Mouse (Mus musculus): ENCODE data around the gene Slit1.

The Slit1 gene

DNA sequence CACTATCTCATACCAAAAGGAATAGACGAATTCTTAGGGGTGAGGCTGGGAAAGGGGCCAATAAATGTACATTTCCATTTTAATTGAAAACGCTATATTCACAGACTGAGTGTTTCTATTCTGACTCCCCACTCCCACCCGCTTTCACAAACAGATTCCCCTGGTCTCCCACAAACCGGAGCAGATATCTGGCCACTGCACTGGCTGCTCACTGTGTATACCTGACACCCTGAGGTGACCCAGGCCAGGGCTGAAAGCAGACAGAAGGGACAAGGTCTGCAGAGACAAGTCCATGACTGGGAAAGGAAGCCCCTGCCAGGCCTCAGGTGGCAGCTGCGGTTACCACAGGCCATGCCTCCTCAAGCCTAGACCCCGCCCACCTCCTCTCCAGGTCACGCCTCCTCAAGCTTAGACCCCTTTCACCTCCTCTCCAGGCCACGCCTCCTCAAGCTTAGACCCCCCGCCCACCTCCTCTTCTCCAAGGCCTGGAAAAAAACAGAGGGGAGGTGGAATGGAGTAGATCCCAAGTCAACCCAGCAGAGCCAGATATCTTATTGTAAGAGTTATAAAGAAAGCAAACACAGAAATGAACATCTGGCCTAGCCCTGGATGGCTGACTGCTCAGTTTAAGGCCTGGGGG lies 18.5 kb downstream of the Slit1 start:
- no peak for DNase-seq (ENCODE audit: low spot score)

GRCm38 (mm10) chr19:41723337-41723736 lies 20.1 kb downstream of the Slit1 start:
- DNase-seq (ENCODE audit: low spot score), result no peak

DNA sequence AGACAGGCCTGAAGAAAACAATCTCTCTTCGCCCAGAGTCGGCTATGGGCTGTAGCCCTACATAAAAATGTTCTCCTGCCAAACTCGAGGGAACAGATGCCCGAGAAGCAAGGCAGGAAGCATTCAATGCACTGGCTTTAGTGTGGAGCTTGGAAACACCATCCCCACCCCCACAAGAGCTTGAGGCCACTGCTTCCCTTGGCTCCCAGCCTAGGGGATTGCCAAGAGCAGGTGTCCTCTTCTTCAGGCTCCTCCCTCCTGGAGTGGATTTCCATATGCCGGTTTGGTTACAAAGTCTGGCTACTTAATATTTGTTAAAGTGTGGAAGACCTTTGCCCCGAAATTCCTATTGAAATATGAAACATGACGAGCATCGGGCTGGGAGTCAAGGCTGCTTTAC lies 24.0 kb downstream of the Slit1 start:
- no peak for DNase-seq (ENCODE audit: low spot score)

DNA sequence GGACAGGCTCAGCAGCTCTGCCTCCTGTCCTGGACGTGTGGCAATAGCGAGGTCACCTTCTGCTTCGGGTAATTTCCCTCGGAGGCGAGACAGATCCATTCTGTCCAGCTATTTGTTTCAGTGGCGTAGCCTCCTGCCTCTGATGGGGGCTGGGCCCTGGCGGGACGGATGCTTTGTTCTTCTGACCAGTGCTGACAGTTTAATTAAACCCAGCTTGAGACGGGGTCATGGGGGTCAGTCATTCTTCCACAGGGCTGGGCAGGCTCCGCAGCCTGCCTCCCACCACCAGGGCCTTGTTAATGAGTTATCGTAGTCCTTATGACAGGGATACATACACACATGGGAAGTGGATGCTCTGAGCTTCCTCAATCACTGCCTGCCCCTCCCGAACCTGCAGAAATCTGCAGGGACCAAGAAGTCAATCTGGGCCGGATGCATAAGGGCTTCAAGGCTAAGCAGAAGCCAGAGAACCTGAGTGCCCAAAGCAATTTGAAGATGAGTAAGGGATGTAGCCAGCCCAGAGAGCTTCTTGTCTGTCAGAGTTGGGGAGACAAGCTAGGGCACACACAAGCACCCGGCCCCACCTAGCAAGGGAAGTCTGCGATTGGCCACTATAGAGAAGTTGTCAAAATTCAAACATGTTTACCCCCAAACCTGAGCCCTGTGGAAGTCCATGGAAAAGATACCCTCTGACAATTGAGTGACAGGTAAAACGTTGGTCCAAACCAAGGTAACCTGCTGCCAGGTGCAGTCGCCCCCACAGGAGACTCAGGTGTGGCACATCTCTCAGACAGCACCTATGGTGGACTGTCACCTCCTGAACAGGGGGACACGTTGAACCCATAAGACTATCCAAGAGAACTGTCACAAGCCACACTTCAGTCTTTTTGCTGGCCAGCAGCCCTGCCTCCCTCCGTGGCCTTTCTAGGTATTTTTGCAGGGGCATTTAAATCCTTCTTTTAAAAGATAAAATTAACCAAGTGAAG lies 26.9 kb downstream of the Slit1 start:
- DNase-seq (ENCODE audit: low spot score), result no peak

GRCm38 (mm10) chr19:41714431-41714917 lies 29.0 kb downstream of the Slit1 start:
- no peak for DNase-seq (ENCODE audit: low spot score)

GRCm38 (mm10) chr19:41712829-41713228 lies 30.6 kb downstream of the Slit1 start:
- DNase-seq (ENCODE audit: low spot score), result no peak

DNA sequence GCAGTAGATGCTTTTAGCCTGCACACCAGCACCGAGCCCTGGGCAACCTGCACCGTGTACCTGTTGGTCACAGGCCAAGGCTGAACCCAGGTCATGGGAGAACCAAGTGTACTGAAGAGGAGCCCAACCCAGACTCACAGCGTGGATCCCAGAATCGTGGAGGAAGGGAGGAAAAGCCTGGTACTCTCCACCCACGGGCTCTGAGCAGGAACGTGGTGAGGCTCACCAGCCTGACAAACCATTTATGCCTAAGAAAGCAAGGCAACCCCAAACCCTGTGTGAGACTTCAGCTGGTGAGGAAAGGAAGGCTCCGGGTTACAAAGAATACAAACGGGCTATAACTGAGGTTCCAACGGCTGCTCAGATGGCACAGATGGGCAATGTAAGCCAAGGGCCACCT lies 31.8 kb downstream of the Slit1 start:
- DNase-seq (ENCODE audit: low spot score), result no peak

- no peak for DNase-seq (ENCODE audit: low spot score)
Observed at GRCm38 (mm10) chr19:41709497-41710165, 33.8 kb downstream of the Slit1 start.

DNA sequence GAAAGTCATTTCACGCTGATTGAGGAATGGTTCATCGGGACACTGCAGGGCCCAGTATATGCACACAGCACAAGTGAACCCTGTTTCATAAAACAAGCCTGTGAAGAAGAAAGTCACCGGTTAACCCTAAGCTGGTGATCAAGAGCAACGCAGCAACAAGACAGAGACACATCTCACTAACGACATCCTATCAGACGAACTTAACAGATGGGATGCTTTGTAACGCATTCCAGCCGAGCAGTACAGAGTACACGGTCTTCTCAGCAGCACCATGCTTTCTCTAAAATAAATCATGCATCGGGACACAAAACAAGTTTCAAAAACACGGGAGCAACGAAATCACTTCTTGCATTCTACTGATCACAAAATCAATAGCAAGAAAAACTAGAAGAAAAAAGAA lies 35.6 kb downstream of the Slit1 start:
- no peak for DNase-seq (ENCODE audit: low spot score)

- no peak for DNase-seq (ENCODE audit: low spot score)
Observed at GRCm38 (mm10) chr19:41706094-41706828, 37.2 kb downstream of the Slit1 start.

DNA sequence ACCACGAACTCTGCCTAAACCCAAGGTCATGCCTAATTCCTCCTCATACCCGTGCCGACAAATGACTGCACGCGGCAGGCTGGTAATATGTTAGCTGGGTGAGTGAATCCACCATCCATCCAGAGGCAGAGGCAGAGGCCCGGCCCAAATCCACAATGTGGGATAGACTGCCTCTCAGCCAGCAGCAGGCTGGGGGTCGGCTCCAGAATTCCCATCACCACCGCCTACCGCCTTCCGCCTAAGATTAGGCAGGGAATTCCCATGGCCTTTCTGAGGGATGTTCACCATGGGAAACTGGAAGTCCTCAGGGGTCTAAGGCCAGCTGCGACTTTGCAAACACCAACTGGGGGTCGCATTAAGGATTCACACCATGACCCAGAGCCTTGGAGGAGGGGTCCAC lies 38.0 kb downstream of the Slit1 start:
- DNase-seq (ENCODE audit: low spot score), result no peak

DNA sequence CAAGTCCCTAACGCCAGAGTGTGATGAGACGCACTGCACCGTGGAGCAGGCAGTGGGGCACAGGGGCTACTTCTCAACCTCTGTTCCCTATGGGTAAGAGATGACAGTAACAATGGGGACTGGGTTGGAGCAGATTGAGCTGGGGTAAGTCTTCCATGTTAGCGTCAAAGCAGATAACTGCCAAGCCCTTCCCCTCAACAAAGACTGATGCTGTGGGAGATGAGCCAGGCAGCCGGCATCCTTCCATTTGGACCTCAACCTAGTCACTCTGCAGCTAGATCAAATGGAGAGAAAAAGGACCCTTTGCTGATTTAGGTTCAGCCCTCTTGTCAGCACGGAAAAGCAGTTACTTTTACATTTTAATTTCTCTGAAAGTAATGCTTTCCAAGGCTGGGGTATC lies 40.8 kb downstream of the Slit1 start:
- no peak for DNase-seq (ENCODE audit: low spot score)

GRCm38 (mm10) chr19:41698857-41699424 lies 44.5 kb downstream of the Slit1 start:
- DNase-seq (ENCODE audit: low spot score), result no peak

GRCm38 (mm10) chr19:41697807-41698515 lies 45.5 kb downstream of the Slit1 start:
- DNase-seq (ENCODE audit: low spot score), result no peak

- peak; percentile 78 for DNase-seq (ENCODE audit: low spot score)
Observed at GRCm38 (mm10) chr19:41697111-41697806, 46.2 kb downstream of the Slit1 start.

DNA sequence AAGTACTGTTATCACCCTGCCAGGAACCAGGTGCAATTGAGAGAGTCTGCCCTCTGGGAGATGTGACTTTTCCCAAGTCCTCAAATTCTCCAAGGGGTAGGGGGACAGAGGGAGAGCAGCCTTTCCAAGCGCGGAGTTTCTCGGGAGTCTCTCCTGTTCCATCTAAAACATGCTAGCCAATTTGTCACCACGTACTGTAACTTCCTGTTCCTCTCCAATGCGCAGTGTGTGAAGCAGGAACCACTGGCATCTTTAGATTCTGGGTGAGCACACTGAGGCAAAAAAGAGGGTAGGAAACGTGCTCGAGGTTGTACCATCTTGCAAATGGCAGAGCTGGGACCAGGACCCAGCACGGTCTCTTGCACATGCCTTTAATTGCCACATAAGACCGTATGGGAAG lies 47.0 kb downstream of the Slit1 start:
- DNase-seq (ENCODE audit: low spot score), result no peak

- no peak for DNase-seq (ENCODE audit: low spot score)
Observed at GRCm38 (mm10) chr19:41695046-41695445, 48.4 kb downstream of the Slit1 start.

DNA sequence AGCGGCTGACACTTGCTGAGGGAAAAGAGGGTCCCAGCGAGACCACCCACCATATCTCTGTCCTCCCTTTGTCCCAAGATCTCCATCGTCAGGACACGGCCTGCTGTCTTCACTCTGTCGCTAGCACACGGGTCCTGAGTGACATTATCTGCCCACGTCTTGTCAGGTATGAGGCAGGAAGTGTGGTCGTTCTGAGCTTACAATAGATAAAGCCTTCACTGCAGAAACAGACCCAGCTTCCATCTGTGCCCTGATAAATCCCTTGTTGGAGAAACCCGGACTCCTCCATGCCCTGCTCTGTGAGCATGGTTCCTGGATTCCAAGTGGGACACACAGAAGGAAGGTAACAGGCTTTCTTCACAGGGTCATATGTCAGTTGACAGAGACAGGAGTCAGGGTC lies 48.9 kb downstream of the Slit1 start:
- no peak for DNase-seq (ENCODE audit: low spot score)

GRCm38 (mm10) chr19:41693727-41694126 lies 49.7 kb downstream of the Slit1 start:
- peak; percentile 54 for DNase-seq (ENCODE audit: low spot score)

GRCm38 (mm10) chr19:41690064-41690463 lies 53.4 kb downstream of the Slit1 start:
- peak; percentile 29 for DNase-seq (ENCODE audit: low spot score)

All from MN1 (cell line).